Mouse (Mus musculus): Measurements from ENCODE around the gene Nt5dc3.

Gene Nt5dc3

GRCm38 (mm10) chr10:86779117-86779755 lies 431 bp downstream of the Nt5dc3 start:
- DNase-seq (ENCODE audit: low spot score): peak; percentile 60

GRCm38 (mm10) chr10:86779816-86780500 lies 1.2 kb downstream of the Nt5dc3 start:
- no peak for DNase-seq (ENCODE audit: low spot score)

- DNase-seq (ENCODE audit: low spot score): no peak
These were observed 2.8 kb downstream of the Nt5dc3 start for GRCm38 (mm10) chr10:86781641-86782040.

GRCm38 (mm10) chr10:86782656-86783055 lies 3.9 kb downstream of the Nt5dc3 start:
- DNase-seq (ENCODE audit: low spot score): no peak

GRCm38 (mm10) chr10:86783561-86783960 lies 4.8 kb downstream of the Nt5dc3 start:
- DNase-seq (ENCODE audit: low spot score): no peak

GRCm38 (mm10) chr10:86784126-86784675 lies 5.4 kb downstream of the Nt5dc3 start:
- no peak for DNase-seq (ENCODE audit: low spot score)

- no peak for DNase-seq (ENCODE audit: low spot score)
These were observed 6.6 kb downstream of the Nt5dc3 start for GRCm38 (mm10) chr10:86785396-86785795.

GRCm38 (mm10) chr10:86786083-86786482 lies 7.3 kb downstream of the Nt5dc3 start:
- DNase-seq (ENCODE audit: low spot score): no peak

GRCm38 (mm10) chr10:86788193-86788592 lies 9.4 kb downstream of the Nt5dc3 start:
- no peak for DNase-seq (ENCODE audit: low spot score)

- no peak for DNase-seq (ENCODE audit: low spot score)
These were observed 10.4 kb downstream of the Nt5dc3 start for GRCm38 (mm10) chr10:86789146-86789672.

- DNase-seq (ENCODE audit: low spot score): no peak
These were observed 12.8 kb downstream of the Nt5dc3 start for GRCm38 (mm10) chr10:86791507-86792184.

GRCm38 (mm10) chr10:86793509-86793951 lies 14.7 kb downstream of the Nt5dc3 start:
- no peak for DNase-seq (ENCODE audit: low spot score)

GRCm38 (mm10) chr10:86794196-86794595 lies 15.4 kb downstream of the Nt5dc3 start:
- DNase-seq (ENCODE audit: low spot score): no peak

- DNase-seq (ENCODE audit: low spot score): no peak
These were observed 16.2 kb downstream of the Nt5dc3 start for GRCm38 (mm10) chr10:86794794-86795535.

GRCm38 (mm10) chr10:86796073-86796741 lies 17.4 kb downstream of the Nt5dc3 start:
- no peak for DNase-seq (ENCODE audit: low spot score)

- no peak for DNase-seq (ENCODE audit: low spot score)
These were observed 28.6 kb downstream of the Nt5dc3 start for GRCm38 (mm10) chr10:86807362-86807761.

- peak; percentile 66 for DNase-seq (ENCODE audit: low spot score)
These were observed 29.4 kb downstream of the Nt5dc3 start for GRCm38 (mm10) chr10:86808013-86808758.

GRCm38 (mm10) chr10:86810000-86810399 lies 31.2 kb downstream of the Nt5dc3 start:
- DNase-seq (ENCODE audit: low spot score): no peak

GRCm38 (mm10) chr10:86810612-86811011 lies 31.8 kb downstream of the Nt5dc3 start:
- DNase-seq (ENCODE audit: low spot score): no peak
